Mouse (Mus musculus) urinary bladder, postnatal 4 days (tissue): ENCODE measurements around the gene Fkbp5.
A peak's percentile ranks its signal among the peaks of the same experiment; 100 is the strongest.

ENCODE experiments used
- DNase-seq, 2 experiments: peaks; one replicate each; pipeline ENCODE4 v3.0.0; 2021 to 2022; ENCODE audit warnings: low spot score in 2 of 2

The Fkbp5 gene

DNA sequence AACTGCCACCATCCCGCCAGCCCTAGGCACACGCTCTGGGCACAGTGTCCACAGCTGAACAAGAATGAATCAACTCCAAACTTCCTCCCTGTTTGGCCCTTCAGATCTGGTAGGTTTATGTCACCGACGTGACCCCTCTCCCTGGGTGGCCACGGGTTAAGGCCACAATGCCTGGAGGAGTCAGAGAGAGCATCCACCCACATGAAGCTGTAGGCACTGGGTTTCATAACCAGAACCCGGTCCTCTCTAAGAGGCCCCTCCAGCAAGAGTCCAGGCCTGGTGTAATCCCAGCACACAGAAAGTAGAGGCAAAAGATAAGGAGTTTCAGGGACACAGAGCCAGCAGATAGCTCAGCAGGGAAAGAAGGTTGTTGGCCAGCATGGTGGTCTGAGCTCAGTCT lies 13.1 kb downstream of the Fkbp5 start:
- no peak for DNase-seq

DNA sequence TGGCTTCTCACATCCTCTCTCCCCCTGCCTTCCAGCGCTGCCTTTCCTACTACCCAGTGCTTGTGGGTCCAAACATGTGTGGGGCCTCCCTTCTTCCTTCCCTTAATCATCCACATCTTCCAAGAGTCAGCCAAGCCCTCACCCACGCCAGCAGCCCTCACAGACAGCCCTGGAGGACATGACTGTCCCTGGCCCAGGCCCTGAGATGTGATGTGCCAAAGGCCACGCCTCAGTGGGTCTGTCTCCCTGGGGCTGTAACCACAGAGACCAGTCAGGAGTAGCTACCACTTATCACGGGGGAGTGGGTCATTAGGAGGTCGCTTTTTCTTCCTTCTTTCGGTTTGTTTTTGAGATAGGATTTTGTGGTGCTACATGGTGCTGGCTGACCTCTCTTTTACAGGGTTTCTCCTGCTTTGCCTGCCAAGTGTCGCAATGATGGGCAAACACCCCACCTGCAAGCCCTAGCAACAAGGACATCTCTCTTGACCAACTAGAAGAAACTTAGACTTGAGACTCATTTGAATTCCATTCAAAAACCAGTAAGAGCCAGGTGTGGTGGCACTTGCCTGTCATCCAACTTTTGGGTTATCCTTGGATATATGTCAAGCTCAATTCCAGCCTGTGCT lies 15.0 kb downstream of the Fkbp5 start:
- peak in 1 of 2 experiments; percentile 63 for DNase-seq

GRCm38 (mm10) chr17:28500465-28500864 lies 16.9 kb downstream of the Fkbp5 start:
- no peak for DNase-seq

- DNase-seq = no peak
These were observed 18.1 kb downstream of the Fkbp5 start for GRCm38 (mm10) chr17:28499190-28499589.

DNA sequence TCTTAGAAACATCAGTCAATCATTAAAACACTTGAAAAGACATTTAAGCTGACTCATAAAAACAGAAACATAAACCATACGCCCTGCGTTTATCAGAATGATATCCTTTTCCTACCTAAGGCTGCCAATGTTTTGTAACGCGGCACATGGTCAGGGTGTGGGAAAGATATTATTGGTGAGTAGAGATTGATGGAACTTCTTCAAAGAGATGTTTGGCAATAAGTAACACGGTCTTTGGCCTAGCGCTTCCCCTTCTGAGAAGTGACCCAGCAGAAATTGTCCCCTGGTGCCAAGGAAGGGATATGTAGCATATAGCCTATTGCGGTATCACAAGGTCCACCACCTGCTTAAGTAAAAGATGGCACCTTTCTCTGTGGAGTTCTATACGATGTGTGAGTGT lies 21.5 kb downstream of the Fkbp5 start:
- no peak for DNase-seq

DNA sequence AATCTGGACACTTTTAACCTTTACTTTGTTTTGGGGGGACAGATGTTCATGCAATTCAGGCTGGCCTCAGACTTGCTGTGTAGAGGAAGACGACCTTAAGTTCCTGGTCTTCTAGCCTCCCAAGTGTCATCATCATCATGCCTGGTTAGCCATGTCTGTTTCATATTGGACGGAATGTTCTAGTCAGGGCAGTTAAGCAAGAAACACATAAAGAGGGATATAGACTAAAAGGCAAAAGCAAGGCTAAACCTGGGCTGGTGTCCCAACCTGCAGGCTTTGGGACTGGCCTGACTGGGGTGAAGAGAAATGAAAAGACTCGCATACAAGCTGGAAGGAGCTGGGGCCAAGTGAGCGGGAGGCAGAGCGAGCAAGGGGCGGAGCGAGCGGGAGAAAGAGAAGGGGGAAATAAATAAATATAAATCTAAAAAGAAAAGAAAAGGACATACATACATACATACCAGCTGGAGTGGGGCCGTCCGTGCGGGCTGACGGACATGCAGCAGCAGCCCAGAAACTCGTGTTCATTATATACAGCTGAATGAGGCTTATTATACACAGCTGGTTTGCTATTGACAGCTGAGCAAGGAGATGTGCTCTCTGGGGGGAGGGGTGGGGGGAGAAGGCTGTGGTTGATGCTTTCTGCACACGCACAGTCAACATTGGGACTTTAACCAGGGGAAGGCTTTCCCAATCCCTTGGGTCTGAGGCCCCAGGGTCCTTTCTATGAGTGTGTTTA lies 26.1 kb downstream of the Fkbp5 start:
- no peak for DNase-seq

DNA sequence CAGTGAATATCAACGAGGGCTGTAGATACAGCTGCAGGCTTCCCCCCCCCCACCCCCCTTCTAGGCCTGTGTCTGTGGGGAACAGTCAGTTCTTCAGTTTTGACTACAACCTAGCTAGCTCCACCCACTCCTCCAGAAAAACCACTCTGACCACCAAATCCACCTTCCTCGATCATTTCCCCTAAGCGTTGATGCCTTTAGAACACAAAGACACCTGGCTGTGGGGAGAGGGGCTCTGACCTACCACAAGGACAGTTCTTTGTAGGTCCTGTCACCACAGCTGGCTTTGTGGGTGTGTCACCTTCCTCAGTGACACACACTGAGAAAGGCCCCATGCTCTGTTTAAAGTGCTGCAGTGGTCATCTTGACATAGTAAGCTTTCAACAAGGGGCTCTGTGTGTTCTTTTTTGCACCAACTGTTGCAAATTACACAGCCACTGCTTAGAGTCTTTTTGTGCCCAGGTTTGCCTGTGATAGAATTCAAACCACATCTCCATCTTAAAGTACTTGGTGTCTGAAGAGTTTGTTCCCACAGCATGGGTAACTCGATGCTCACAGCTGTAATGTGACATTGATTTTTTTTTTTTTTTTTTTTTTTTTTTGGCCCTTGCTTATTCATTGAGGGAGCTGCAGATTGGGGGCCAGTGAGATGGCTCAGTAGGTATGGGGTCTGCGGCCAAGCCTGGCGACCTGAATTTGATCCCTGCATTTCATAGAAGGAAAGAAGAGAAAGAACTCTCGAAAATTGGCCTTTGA lies 28.9 kb downstream of the Fkbp5 start:
- no peak for DNase-seq

GRCm38 (mm10) chr17:28487584-28488257 lies 29.6 kb downstream of the Fkbp5 start:
- DNase-seq = no peak

DNA sequence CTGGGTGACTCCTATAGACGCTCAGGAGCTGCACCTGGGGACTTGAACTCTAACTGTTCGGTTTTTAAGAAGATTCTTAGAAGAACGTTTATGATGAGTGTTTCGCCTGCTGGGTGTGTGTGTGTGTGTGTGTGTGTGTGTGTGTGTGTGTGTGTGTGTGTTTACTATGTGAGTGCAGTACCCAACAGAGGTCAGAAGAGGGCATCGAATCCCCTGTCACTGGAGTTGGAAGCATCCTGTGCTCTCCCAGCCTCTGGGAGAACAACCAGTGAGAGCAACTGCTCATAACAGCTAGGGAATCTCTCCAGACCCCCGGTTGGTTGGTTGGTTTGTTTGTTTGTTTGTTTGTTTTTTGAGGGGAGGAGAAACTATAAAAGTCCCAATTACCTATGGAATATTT lies 30.6 kb downstream of the Fkbp5 start:
- no peak for DNase-seq

DNA sequence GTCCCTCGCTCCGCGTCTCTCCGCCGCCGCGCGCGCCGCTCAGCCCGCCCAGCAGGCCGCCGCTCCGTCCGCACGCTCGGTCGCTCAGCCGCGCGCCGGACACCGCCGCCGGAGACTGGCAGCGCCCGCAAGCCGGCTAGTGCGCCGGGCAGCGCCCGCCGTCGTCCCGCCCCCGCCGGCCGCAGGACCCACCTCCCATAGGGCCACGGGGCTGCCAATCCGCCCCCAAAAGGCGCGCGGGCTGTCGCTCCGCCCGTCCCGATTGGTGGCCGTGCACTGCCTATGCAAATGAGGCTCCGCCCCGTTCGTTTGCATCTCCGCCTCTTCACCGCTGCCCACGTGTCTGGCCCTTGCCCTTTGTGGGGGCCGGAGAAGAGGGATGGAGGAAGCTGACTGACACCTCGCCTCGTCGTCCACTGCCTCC lies 31.3 kb downstream of the Fkbp5 start:
- peak; percentile 97 for DNase-seq

GRCm38 (mm10) chr17:28485446-28485948 lies 31.8 kb downstream of the Fkbp5 start:
- peak in 1 of 2 experiments; percentile 34 for DNase-seq

DNA sequence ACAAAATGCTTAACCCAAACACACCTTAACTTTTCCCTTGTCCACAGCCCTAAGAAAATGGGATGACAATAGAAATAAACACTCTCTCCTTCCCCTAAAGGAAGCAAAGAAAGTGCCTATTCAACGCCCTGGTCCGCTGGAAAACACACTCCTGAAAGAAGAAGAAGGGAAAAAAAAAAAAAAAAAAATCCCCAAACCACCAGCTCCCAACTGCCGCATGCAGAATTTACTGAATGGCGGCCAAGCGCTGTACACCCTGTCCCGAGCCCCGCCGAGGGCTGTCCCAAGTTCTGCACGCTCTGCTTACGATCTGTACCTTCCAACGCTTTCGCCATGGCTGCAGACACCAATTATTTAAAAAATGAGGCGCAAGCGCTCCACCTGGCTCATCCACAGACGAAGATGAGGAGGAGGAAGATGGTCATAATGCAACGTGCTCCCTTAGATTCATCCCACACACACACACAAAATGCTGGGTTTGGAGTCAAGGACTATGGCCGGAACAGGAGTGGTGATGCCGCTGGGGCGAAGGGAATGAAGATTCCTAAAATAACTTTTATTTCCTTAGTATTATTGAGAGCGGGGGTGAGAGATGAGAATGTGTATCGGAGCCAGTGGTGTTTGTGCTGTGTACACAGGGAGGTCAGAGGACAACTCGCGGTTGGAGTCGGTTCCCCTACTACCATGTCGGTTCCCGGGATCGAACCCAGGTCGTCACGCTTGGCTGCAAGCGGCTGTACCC lies 32.5 kb downstream of the Fkbp5 start:
- no peak for DNase-seq

DNA sequence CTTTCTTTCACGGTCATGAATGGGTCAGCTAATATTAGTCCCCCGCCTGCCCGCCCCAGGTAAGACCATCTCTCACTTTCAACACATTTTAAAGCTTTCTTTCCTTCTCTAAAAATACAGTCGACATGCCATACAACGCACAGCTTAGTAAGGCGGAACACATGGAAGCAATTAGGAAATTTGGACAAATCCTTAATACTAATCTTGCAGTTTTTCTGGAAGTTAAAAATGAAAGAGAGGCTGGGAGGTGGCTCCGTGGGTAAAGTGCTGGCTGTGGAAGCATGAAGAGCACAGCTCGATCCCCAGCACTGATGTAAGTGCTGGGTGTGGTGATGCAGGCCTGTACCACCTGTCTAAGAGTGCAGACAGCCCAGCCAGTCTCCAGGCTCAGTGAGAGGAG lies 39.9 kb downstream of the Fkbp5 start:
- no peak for DNase-seq

DNA sequence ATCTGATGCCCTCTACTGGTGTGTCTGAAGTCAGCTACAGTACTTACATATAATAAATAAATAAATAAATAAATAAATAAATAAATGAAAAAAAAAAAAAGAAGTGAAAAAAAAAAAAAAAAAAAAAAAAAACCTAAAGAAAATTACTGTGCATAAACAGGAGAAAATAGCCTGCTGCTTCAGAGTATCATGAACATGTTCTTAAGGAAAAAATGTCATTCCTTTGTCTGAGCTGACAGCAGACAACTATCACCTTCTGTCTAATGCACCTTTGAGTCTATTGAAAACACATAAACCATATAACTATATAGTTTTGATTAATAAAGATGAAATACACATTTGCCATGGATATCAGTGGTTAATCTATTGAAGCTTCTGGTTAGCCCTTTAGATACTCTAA lies 40.9 kb downstream of the Fkbp5 start:
- DNase-seq = no peak

GRCm38 (mm10) chr17:28475593-28476325 lies 41.6 kb downstream of the Fkbp5 start:
- DNase-seq = no peak

GRCm38 (mm10) chr17:28472696-28473095 lies 44.6 kb downstream of the Fkbp5 start:
- DNase-seq = no peak

- no peak for DNase-seq
These were observed 46.5 kb downstream of the Fkbp5 start for GRCm38 (mm10) chr17:28470876-28471275.

GRCm38 (mm10) chr17:28467749-28468148 lies 49.6 kb downstream of the Fkbp5 start:
- DNase-seq = no peak

GRCm38 (mm10) chr17:28465968-28466367 lies 51.4 kb downstream of the Fkbp5 start:
- no peak for DNase-seq

DNA sequence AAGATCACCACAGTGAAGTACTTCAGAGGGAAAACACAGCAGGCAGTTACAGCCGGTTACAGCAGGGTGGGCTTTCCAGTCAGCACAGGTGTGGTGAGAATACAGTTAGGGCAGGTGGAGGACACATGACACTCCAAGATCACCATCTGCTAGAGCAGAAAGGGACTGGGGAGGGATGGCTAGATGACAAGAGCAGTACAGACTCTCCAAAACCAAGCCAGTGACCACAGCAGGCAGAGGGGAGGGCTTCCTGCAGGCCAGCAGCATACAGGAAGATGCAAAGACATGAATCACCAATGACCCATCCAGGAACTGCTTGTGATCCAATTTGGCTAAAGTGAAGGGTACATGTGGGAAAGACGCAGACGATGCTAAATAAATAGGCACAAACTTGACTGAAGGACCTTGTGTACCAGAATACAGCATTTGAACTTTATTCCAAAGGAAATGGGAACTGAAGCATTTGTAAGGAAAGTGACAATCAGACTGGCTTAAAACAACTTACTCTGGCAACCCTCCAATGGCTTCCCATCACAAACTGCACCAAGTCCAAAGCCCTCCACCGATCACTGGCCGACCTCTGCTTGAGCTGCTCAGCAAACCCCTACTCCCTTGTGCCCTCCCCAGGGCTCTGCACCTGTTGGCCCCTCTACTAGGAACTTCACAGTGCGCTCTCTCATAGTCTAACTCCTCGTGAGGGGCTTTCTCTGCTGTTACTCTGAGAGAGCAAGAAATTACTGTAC lies 53.5 kb downstream of the Fkbp5 start:
- no peak for DNase-seq
